Mouse (Mus musculus) stomach, embryonic 15.5 days (tissue): Measurements from ENCODE around the gene Bbs7. TPM values are rescaled to one million over a fixed set of nuclear protein-coding genes. Genes with fewer than 3 reads are reported as not detected.
A peak's percentile ranks its signal among the peaks of the same experiment; 100 is the strongest.
"Not testable (repeated sequence)": the region's sequence is repeated elsewhere in the genome, so short reads cannot be mapped to it uniquely, and the experiment has no call there.

Experiments used
- ATAC-seq: fragments of 200-750 bp; cut with Nextera tagmentation; 2 replicates; pipeline ENCODE4 v1.8.0; 2017; ENCODE audit warnings: low read depth, moderate number of reproducible peaks, moderate TSS enrichment; ENCODE audit not compliant: insufficient read depth, low FRiP score
- H3K27ac ChIP-seq: fragments of 300-500 bp; sonication (generic); 2 replicates; pipeline ENCODE4 v1.5.1; 2015; ENCODE audit warnings: mild to moderate bottlenecking, inconsistent platforms
- H3K27me3 ChIP-seq: fragments of 300-500 bp; sonication (generic); replicated peaks from 2 replicates; pipeline ENCODE4 v1.6.1; 2015; ENCODE audit warnings: inconsistent platforms
- H3K36me3 ChIP-seq: fragments of 300-500 bp; sonication (generic); 2 replicates; pipeline ENCODE4 v1.6.1; 2015; ENCODE audit warnings: inconsistent platforms
- H3K4me1 ChIP-seq: fragments of 300-500 bp; sonication (generic); 2 replicates; pipeline ENCODE4 v1.6.1; 2015; ENCODE audit warnings: inconsistent platforms
- H3K4me2 ChIP-seq: fragments of 300-500 bp; sonication (generic); 2 replicates; pipeline ENCODE4 v1.6.1; 2015; ENCODE audit warnings: mild to moderate bottlenecking, inconsistent platforms
- H3K4me3 ChIP-seq: fragments of 300-500 bp; sonication (generic); replicated peaks from 2 replicates; pipeline ENCODE4 v1.5.1; 2015; ENCODE audit warnings: inconsistent platforms
- H3K9ac ChIP-seq: fragments of 300-500 bp; sonication (generic); 2 replicates; pipeline ENCODE4 v1.6.1; 2015; ENCODE audit warnings: inconsistent platforms
- H3K9me3 ChIP-seq: fragments of 300-500 bp; sonication (generic); 2 replicates; pipeline ENCODE4 v1.6.1; 2016; ENCODE audit warnings: inconsistent platforms
- WGBS: fragments of 180-500 bp; shearing (Covaris S2); methylation state at CpG from one replicate; pipeline ENCODE4 v1.1.7; 2015; 5-methylcytosine and 5-hydroxymethylcytosine counted together
- polyA plus RNA-seq: library from polyadenylated mRNA; unstranded; fragments of >200 nt; fragmentation: Nextera tagmentation; extraction: Ambion mirVana; gene quantifications from 2 replicates; pipeline ENCODE4 v1.2.1, GENCODE M21; 2015

The Bbs7 gene
- polyA plus RNA-seq, 1 experiment from 2014 or later, result 12.3 TPM

DNA sequence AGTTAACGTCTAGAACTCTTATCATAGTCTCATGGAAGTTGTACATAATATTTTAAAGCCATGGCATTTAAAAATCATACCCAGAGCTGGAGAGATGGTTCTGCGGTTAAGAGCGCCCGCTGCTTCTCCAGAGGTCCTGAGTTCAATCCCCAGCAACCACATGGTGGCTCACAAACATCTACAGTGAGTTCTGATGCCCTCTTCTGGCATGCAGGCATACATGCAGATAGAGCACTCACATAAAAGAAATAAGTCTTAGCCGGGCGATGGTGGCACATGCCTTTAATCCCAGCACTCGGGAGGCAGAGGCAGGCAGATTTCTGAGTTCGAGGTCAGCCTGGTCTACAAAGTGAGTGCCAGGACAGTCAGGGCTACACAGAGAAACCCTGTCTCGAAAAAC, 13.5 kb downstream of the Bbs7 start:
- not testable (repeated sequence) for ATAC-seq, H3K4me1 ChIP-seq

DNA sequence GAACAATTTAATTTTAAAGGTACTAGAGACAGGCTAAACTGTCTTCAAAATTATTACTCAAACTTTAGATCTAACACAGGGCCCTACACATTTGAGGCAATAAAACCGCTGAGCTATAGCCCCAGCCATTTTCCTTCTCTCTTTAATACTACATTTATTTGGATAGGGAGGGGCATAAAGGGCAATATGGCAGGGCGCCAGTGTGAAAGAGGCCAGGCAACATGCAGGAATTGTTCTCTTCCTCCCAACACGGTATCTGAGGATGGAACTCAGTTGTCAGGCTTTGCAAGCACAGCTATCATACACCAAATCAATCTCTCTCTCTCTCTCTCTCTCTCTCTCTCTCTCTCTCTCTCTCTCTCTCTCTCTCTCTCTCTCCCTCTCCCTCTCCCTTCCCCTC, 14.5 kb downstream of the Bbs7 start:
- no peaks in the 10 kb centered on the region for H3K9me3 ChIP-seq
- H3K36me3 ChIP-seq, result no peaks in the 10 kb centered on the region
- 67% methylated on average over 3 of the region's 3 CpGs for WGBS
- ATAC-seq, result no peak
- no peaks in the 10 kb centered on the region for H3K27me3 ChIP-seq
- H3K4me3 ChIP-seq, result no peak overlapping the region
- no peak overlapping the region for H3K9ac ChIP-seq
- H3K27ac ChIP-seq, result no peak overlapping the region
- H3K4me2 ChIP-seq, result no peak overlapping the region
- no peaks in the 10 kb centered on the region for H3K4me1 ChIP-seq

More for the DNA sequence above, 13.5 kb downstream of the Bbs7 start:
- H3K36me3 ChIP-seq, H3K4me3 ChIP-seq, H3K9me3 ChIP-seq, H3K27me3 ChIP-seq, H3K9ac ChIP-seq, H3K4me2 ChIP-seq, H3K27ac ChIP-seq: not testable (repeated sequence)
- WGBS, result 80% methylated on average over 9 of the region's 9 CpGs

DNA sequence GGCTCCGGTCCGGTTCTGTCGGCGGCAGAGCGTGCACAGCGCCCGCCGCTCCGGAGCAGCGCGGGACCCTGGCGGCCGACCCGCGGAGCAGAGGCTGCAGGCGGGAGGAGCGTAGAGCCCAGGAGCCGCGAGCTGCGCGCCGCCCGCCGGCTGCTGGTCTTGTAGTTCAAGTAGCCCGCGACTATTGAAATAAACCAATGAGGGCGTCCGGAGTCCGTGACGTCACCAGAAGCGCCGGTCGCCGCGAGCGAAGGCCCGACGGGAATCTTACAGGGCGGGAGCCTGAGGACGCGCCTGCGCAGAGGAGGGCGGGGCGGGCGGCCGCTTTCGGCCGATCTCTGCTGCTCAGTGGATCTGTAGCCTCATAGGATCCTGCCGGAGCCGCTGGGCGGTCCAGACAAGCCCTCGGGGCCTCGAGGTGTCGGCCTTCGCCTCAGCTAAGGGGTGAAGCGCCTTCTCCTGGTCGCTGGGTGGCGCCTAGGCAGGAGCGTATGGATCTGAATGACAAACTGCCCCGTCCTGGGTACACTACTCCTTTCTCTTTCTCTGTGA, 41.4 kb downstream of the Bbs7 start, which contains the start of gene Ccna2:
TSS of gene Ccna2 (minus strand) at position 324 of the 552 bp plus-strand sequence.
- Histone ChIP-seq H3K4me3 (peak within 1 kb of the TSS; percentile 80), H3K9me3 (no peaks in the 10 kb centered on the region), H3K4me2 (peak within 1 kb of the TSS; percentile 82), H3K9ac (peak within 1 kb of the TSS; percentile 67), H3K36me3 (peaks cover 26% of the 10 kb centered on the region), H3K4me1 (peaks cover 13% of the 10 kb centered on the region), H3K27ac (peak within 1 kb of the TSS; percentile 85), H3K27me3 (no peaks in the 10 kb centered on the region)
- under 1% methylated on average over 60 of the region's 60 CpGs for WGBS
- ATAC-seq, result peak; percentile 100

DNA sequence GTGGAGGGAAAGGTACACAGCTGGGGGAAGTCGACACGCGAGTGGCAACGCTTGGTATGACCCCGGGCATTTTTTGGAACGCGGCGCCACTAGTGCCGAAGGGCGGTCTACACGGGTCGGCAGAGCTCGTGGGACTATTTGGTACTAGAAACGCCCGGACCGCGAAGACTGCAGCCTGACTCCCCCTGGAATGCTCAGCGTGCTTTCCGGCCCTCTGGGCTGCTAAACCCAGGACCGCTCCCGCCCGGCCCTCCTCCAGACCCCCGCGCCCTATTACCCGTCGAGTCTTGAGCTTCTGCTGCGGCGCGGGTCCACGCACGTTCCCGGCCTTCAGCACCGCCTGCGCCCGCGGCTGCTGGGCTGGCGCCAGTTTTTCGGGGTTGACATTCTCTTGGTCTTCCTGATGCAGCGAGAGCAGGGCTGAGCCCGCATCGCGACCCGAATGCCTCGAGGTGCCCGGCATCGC, 41.9 kb downstream of the Bbs7 start:
- H3K27me3 ChIP-seq, result no peaks in the 10 kb centered on the region
- H3K27ac ChIP-seq, result peak overlapping the region; percentile 64
- H3K4me1 ChIP-seq, result peaks cover 13% of the 10 kb centered on the region
- ATAC-seq, result peak; percentile 4
- H3K4me3 ChIP-seq, result peak overlapping the region; percentile 80
- H3K9ac ChIP-seq, result peak overlapping the region; percentile 67; the same call in 1 of the 2 replicates
- H3K36me3 ChIP-seq, result peaks cover 31% of the 10 kb centered on the region
- WGBS, result under 1% methylated on average over 43 of the region's 46 CpGs
- no peaks in the 10 kb centered on the region for H3K9me3 ChIP-seq
- H3K4me2 ChIP-seq, result peak overlapping the region; percentile 82

DNA sequence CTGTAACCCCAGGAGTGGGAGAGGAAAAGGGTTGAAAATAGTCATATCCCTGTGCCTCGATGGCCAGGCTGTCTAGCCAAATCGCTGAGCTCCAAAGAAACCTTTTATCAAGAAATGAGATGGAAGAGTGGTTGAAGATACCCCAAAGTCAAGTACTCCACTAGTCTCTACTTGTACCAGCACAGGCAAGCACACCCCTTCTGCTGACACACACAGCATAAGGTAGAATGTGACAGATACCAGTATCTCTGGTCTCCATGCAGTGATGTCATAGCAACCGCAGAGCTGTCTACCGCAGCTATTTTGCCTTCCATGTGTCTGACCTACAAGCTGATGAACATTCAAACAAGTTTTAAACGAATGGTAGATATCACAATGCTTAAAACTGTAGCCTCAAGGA, 43.4 kb downstream of the Bbs7 start:
- no peak for ATAC-seq
- no peak overlapping the region for H3K27ac ChIP-seq
- peaks cover 42% of the 10 kb centered on the region for H3K36me3 ChIP-seq
- WGBS, result 81% methylated on average over 5 of the region's 5 CpGs
- H3K4me1 ChIP-seq, result peaks cover 13% of the 10 kb centered on the region
- peak overlapping the region; percentile 67; the same call in 1 of the 2 replicates for H3K9ac ChIP-seq
- H3K4me3 ChIP-seq, result peak overlapping the region; percentile 80
- no peaks in the 10 kb centered on the region for H3K27me3 ChIP-seq
- H3K4me2 ChIP-seq, result peak overlapping the region; percentile 82
- no peaks in the 10 kb centered on the region for H3K9me3 ChIP-seq

DNA sequence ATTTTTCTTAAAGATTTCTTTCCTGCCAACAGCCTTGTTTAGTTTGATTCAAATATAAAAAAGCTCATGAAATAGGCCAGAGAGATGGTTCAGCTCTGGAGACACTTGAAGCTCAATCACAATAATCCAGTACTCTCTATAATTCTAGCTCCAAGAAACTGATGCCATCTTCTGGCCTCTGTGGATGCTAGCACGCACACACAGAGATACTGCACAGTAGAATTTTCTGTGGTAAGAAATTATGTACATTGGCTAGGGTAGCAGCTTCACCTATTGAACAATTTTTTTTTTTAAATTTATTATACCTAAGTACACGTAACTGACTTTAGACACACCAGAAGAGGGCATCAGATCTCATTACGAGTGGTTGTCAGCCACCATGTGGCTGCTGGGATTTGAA, 49.6 kb downstream of the Bbs7 start:
- Histone ChIP-seq H3K4me3 (no peak overlapping the region), H3K36me3 (peaks cover 50% of the 10 kb centered on the region)
- 87% methylated on average over 3 of the region's 3 CpGs for WGBS

DNA sequence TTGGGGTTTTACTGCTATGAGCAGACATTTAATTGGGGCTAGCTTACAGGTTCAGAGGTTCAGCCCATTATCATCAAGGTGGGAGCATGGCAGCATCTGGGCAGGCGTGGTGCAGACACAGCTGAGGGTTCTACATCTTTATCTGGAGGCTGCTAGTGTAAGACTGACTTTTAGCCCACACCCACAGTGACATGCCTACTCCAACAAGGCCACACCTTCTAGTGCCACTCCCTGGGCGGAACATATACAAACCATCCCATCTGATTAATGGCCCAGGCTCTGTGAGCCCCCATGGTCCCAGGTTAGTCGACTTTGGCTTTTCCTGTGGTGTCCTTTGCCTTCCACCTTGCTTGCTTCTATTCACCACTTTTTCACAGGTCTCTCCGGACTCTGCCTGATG, 53.7 kb downstream of the Bbs7 start:
- no peaks in the 10 kb centered on the region for H3K9me3 ChIP-seq
- no peak overlapping the region for H3K27ac ChIP-seq
- H3K9ac ChIP-seq, result no peak overlapping the region
- H3K36me3 ChIP-seq, result peaks cover 42% of the 10 kb centered on the region
- H3K4me3 ChIP-seq, result no peak overlapping the region
- H3K27me3 ChIP-seq, result no peaks in the 10 kb centered on the region
- ATAC-seq, result peak; percentile 66; the same call in 1 of the 2 replicates
- no peaks in the 10 kb centered on the region for H3K4me1 ChIP-seq
- no peak overlapping the region for H3K4me2 ChIP-seq
- WGBS, result 71% methylated on average over 4 of the region's 4 CpGs

More for the DNA sequence above, 49.6 kb downstream of the Bbs7 start:
- no peak overlapping the region for H3K9ac ChIP-seq
- no peak overlapping the region for H3K27ac ChIP-seq
- H3K4me1 ChIP-seq, result no peaks in the 10 kb centered on the region
- H3K4me2 ChIP-seq, result no peak overlapping the region
- no peak for ATAC-seq
- no peaks in the 10 kb centered on the region for H3K27me3 ChIP-seq
- H3K9me3 ChIP-seq, result no peaks in the 10 kb centered on the region

DNA sequence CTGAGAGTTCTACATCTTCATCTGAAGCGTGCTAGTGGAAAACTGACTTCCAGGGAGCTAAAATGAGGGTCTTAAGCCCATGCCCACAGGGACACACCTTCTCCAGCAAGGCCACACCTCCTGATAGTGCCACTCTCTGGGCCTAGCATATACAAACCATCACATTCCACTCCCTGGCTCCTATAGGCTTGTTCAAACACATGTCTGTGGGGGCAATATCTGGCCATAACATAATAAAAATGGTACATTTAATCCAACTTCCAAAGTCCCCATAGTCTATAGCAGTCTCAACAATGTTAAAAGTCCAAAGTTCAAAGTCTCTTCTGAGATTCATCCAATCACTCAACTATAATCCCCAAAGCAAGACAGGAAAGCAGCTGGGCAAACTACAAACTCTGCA, 55.7 kb downstream of the Bbs7 start:
- H3K4me3 ChIP-seq, result no peak overlapping the region

DNA sequence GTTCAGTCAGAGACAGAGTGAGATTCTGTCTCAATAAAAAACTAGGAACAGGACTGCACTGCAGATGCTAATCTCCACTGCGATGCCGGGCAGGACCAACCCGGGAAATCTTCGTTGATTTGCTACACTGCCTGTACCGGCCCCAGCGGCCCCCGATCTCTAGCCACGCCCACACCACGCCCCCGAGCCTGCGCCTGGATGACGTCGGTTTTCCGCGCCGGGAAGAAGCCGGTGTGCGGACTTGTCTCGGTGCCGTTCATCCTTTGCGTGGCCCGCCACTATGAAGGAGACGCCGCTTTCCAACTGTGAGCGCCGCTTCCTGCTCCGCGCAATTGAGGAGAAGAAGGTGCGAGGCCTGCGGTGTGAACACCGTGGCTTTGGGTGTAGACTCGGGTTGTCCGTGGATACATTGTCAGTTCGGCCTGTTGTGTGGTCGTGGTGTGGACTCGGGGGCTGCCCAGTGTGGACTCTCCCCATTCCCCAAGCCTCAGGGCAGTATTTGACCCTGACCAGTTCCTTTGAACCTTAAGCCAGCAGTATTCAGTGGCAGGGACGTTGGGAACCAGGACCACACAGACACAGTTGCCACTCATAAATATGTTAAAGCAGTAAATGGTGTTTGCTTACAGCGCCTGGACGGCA, 60.8 kb downstream of the Bbs7 start, which contains the start of gene Exosc9:
TSS of gene Exosc9 (plus strand) at position 201 of the 642 bp plus-strand sequence.
- WGBS, result under 1% methylated on average over 39 of the region's 39 CpGs

More for the DNA sequence above, 55.7 kb downstream of the Bbs7 start:
- Histone ChIP-seq H3K36me3 (peaks cover 32% of the 10 kb centered on the region), H3K27me3 (no peaks in the 10 kb centered on the region), H3K4me2 (no peak overlapping the region), H3K9ac (no peak overlapping the region), H3K4me1 (no peaks in the 10 kb centered on the region), H3K9me3 (no peaks in the 10 kb centered on the region), H3K27ac (no peak overlapping the region)
- 94% methylated on average over 1 of the region's 1 CpGs for WGBS
- no peak for ATAC-seq

DNA sequence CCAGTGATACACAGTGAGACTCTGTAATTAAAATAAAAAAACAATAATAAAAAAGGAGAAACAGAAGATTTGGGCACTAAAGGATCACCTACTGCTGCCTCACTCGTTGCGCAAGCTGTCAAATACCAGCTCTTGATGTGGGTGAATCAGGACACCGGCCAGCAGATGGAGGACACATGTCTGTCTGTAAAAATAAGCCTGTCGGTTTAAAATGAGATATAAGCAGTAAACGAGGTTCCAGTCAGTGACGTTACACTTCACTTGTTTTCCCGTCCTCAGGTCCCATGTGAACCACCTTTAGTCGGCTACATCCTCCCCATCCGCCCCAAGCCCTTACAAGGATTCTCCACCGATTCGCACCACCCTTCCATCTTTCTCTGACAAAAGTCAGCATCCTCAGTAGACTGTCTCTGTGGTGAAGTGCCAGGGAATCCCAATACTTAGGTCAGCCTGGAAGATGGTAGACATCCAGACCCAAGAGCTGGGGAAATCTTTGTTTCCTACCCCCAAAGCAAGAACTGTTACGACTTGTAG, 61.4 kb downstream of the Bbs7 start:
- Histone ChIP-seq H3K4me2 (peak overlapping the region; percentile 92), H3K9ac (peak overlapping the region; percentile 58; the same call in 1 of the 2 replicates), H3K4me1 (0 out of 2 replicates have a peak, but pooled peaks cover 7% of the 10 kb centered on the region), H3K27ac (peak overlapping the region; percentile 40; the same call in 1 of the 2 replicates), H3K4me3 (peak overlapping the region; percentile 85), H3K9me3 (no peaks in the 10 kb centered on the region), H3K36me3 (peaks cover 12% of the 10 kb centered on the region), H3K27me3 (no peaks in the 10 kb centered on the region)
- 20% methylated on average over 12 of the region's 12 CpGs for WGBS
- peak; percentile 32; the same call in 1 of the 2 replicates for ATAC-seq

More for the DNA sequence above, 60.8 kb downstream of the Bbs7 start, which contains the start of gene Exosc9:
- Histone ChIP-seq H3K4me3 (peak within 1 kb of the TSS; percentile 85), H3K9ac (peak within 1 kb of the TSS; percentile 58), H3K27me3 (no peaks in the 10 kb centered on the region), H3K27ac (peak within 1 kb of the TSS; percentile 40; the same call in 1 of the 2 replicates), H3K36me3 (peaks cover 18% of the 10 kb centered on the region), H3K9me3 (no peaks in the 10 kb centered on the region), H3K4me2 (peak within 1 kb of the TSS; percentile 92), H3K4me1 (0 out of 2 replicates have a peak, but pooled peaks cover 7% of the 10 kb centered on the region)
- peak; percentile 93 for ATAC-seq

DNA sequence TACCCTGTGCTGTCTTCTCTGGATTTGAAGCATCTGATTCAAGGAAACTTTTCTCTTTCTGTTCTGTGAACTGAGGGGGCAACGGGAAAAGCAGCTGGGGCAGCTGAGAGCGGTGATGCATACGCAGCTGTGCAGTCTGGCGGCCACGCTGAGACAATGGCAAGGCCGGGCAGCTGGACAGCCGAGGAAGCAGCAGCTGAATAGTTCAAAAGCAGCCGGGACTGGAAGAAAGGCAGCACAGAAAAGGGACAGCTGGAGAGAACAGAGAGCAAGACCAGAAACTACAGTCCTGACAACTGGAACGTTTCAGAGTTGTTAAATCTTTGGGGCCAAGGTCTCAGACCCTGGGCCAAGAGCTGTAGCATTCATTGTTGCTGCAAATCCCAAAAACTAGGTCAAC, 61.9 kb downstream of the Bbs7 start:
- 36% methylated on average over 9 of the region's 9 CpGs for WGBS
- Histone ChIP-seq H3K27me3 (no peaks in the 10 kb centered on the region), H3K4me2 (peak overlapping the region; percentile 92), H3K9me3 (no peaks in the 10 kb centered on the region), H3K4me1 (0 out of 2 replicates have a peak, but pooled peaks cover 7% of the 10 kb centered on the region), H3K27ac (no peak overlapping the region), H3K4me3 (peak overlapping the region; percentile 85; the same call in 1 of the 2 replicates), H3K36me3 (peaks cover 12% of the 10 kb centered on the region), H3K9ac (no peak overlapping the region)
- no peak for ATAC-seq

DNA sequence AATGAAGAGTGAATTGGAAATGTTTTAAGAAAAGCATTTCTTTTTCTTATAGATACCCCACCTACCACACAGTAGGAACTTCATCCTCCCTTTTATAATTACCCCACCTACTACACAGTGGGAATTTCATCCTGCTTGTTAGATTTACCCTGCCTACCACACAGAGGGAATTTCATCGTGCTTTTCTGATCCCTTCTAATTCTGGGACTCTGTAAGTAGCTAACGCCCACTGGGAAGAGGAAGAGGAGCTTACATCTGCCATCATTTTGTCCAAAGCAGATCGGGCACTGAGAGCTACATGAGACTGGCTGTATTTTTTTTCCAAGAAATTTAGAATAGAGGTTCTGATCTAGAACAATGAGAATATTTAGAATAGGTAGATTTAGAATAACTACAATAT, 68.3 kb downstream of the Bbs7 start:
- no peak overlapping the region for H3K27ac ChIP-seq
- no peak overlapping the region for H3K4me2 ChIP-seq
- 75% methylated on average over 3 of the region's 3 CpGs for WGBS
- H3K4me1 ChIP-seq, result no peaks in the 10 kb centered on the region
- H3K27me3 ChIP-seq, result no peaks in the 10 kb centered on the region
- no peak overlapping the region for H3K4me3 ChIP-seq
- ATAC-seq, result no peak
- H3K9ac ChIP-seq, result no peak overlapping the region
- H3K36me3 ChIP-seq, result no peaks in the 10 kb centered on the region
- no peaks in the 10 kb centered on the region for H3K9me3 ChIP-seq
